Mouse (Mus musculus) retina, postnatal 1 day (tissue): ENCODE results near the gene D17H6S53E.
A peak's percentile ranks its signal among the peaks of the same experiment; 100 is the strongest.

Experiments
- DNase-seq: peaks from one replicate; pipeline ENCODE4 v3.0.0-alpha.2; 2012

D17H6S53E gene

GRCm38 (mm10) chr17:35163326-35164081 is 37.3 kb downstream of the D17H6S53E start:
- no peak for DNase-seq

DNA sequence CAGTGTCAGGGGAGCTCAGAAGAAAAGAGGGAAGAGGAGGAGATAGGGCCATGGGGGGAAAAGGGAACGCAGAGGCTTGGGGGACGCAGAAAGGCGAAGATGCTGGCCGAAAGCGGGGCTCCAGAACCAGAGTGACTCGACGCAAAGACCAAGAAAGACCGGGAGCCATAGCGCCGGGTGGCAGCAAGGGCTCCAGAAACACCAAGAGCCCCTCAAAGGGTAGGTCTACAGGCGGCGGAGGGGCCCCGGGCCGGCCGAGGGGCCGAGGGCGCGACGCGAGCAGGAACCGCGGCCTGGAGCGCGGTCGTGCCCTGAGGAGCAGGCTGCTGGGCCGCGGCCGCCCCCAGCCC is 38.0 kb downstream of the D17H6S53E start:
- no peak for DNase-seq

- peak; percentile 100 for DNase-seq
Observed at GRCm38 (mm10) chr17:35164568-35165450, 38.6 kb downstream of the D17H6S53E start, which contains the start of gene Prrc2a. Gene Prrc2a, minus strand, starts transcription at chr17:35164897.

DNA sequence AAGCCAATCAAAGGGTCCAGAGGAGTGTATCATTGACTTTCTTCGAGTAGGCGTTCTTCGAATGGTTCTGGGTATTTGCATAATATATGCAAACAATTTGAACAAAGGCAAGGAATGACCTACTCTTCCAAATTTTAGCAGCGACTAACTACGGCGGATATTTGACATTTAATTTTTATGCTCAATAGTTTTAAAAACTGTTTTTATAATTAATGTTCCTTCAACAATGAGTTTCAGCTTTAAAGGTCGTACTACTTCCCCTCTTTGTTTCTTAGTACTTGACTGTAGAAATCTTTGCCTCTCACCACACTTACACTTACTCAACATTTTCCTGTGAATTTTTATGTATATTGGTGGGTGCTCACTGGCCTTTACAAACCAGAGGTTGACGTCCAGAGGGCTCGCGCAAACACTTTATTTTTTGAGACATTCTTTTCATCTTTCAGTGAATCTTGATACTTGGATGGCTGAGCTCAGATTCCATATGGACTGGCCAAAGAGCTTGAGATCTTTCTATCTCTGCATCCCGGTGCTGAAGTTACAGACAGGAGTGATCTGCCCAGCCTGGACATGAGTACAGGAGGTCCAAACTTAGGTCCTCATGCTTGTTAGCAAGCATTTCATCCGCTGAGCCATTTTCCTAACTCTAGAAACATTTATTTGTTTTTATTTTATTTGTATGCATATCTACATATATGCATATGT is 39.4 kb downstream of the D17H6S53E start:
- no peak for DNase-seq

DNA sequence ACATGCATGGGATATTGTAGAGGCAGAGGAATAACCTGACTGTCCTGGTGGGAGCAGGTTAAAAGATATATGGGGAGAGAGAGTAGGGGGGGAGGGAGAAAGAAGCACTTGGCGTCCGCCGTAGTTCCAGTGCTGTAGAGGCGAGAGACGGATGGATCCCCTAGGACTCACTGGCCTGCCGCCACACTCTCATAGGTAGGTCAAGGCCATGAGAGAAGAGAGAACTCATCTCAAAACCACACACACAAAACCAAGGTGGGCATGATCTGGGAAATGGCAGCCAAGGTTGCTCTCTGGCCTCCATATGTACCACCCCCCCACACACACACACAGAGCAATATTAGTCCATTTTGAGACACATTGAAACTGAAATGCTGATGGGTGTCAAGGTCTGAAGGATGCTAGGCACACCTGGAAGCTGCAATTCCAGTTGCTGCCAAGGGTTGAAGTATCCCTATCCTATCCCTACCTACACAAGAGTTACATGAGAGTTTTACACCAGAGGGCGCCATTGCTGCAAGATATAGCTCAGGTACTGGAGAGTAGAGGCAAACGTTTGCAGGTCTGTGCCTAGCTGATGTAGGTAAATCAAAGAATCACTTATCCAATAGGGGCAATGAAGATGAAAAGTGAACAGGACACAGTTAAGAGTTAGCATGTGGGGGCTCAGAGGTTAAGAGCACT is 40.3 kb downstream of the D17H6S53E start:
- DNase-seq = peak; percentile 82

DNA sequence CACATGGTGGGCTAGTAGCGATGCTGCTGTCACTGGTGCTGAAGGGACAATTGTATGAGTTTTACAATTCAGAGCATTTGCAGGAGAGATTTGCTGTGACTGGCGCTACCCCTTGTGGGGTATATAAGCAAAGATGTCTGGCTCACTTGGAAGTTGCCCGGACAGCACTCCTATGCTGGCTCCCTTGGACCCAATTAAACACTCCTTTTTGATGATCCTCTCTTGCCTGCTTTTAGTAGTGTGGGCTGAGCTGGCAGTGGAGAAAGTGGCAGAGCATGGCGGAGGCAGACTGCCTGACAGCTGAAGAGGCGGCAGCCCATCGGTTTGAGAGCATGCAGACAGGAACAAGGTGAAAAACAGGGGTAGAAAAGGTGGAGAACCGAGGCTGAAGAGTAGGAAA is 41.6 kb downstream of the D17H6S53E start:
- DNase-seq = no peak

GRCm38 (mm10) chr17:35168541-35169207 is 42.5 kb downstream of the D17H6S53E start:
- DNase-seq = peak; percentile 87

DNA sequence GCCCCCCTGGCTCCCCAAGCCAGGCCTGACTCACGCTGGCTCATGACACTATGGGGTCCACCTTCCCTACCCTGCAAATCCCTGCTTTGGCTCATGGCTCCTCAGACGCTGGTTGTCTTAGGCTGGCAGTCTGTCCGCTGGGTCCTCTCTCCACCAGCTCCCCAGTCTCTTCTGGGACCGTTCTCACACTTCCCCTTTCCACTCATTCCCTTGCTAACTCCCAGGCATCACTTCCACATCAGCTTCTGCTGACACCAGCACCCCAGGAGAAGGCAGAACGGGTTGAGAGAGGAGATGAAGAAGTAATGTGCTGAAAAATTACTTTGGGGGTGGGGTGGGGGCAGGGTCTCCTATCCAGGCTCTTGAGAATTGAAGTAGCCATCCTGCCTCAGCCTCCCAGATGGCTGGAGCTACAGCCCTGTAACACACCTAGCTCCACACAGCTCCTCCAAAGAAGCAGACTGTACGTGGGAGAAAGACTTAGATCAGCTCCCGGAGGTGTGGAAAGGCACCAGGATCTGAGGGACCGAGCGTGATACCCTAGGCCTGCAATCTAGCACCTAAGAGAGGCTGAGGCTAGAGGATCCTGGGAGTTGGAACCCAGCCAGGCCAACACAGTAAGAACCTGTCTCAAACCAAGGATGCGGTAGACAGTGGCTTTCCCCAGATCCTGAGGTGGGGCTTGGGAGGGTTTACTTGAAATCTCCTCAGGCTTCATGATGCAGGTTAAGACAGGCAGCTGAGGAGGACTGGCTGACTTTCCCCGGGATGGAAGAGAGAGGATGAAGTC is 46.5 kb downstream of the D17H6S53E start:
- no peak for DNase-seq

- no peak for DNase-seq
Observed at GRCm38 (mm10) chr17:35173329-35173728, 47.2 kb downstream of the D17H6S53E start.

- DNase-seq = no peak
Observed at GRCm38 (mm10) chr17:35174201-35174977, 48.2 kb downstream of the D17H6S53E start.

GRCm38 (mm10) chr17:35175382-35175781 is 49.2 kb downstream of the D17H6S53E start:
- no peak for DNase-seq

DNA sequence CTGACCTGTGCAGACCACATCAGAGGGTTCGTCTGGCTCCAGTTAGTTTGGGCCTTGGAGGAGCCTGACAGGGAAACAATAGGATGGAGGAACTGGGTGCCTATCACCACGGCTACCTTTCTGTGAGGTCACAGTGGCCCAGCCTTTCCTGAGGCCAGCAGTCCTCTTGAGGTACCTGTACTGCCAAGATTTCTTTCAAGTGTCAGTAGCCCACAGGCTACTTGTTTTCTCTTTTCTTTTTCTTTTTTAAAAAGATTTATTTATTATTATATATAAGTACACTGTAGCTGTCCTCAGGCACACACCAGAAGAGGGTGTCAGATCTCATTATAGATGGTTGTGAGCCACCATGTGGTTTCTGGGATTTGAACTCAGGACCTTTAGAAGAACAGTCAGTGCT is 49.8 kb downstream of the D17H6S53E start, which contains the start of gene Aif1:
Gene Aif1 (minus strand): TSS at position 101 of the 400 bp plus-strand sequence.
- DNase-seq = no peak
